Mouse (Mus musculus) CH12.LX (cell line): Measurements from ENCODE around the gene Akr1c19. TPM values are rescaled to one million over a fixed set of nuclear protein-coding genes. Genes with fewer than 3 reads are reported as not detected.
"Not testable (repeated sequence)": the region's sequence is repeated elsewhere in the genome, so short reads cannot be mapped to it uniquely, and the experiment has no call there.

Source experiments
- DNase-seq: peaks from one replicate; pipeline ENCODE4 v3.0.0-alpha.2; 2013; ENCODE audit errors: extremely low read depth
- H3K27ac ChIP-seq: 2 replicates; pipeline ENCODE4 v1.5.1; 2012; ENCODE audit warnings: low read depth, mild to moderate bottlenecking, control low read depth, moderate library complexity; ENCODE audit not compliant: insufficient read depth
- H3K27me3 ChIP-seq: replicated peaks from 2 replicates; pipeline ENCODE3; 2012; ENCODE audit warnings: inconsistent platforms
- H3K36me3 ChIP-seq, 2 experiments: replicated peaks in 1 of 2; 2 replicates each; pipeline versions ENCODE3 to v1.6.1; 2012; ENCODE audit warnings: inconsistent platforms in 1 of 2, low read length in 1 of 2, mild to moderate bottlenecking in 1 of 2, mixed read lengths in 1 of 2, moderate library complexity in 1 of 2; ENCODE audit not compliant: control insufficient read depth in 1 of 2, insufficient read depth in 1 of 2
- H3K4me1 ChIP-seq, 2 experiments: 2 replicates each; pipeline ENCODE4 v1.6.1; 2012; ENCODE audit warnings: inconsistent platforms in 1 of 2, moderate library complexity in 1 of 2; ENCODE audit not compliant: insufficient read depth in 2 of 2, control insufficient read depth in 1 of 2
- H3K4me2 ChIP-seq: 2 replicates; pipeline ENCODE4 v1.6.1; 2012; ENCODE audit warnings: low read depth, mild to moderate bottlenecking, control low read depth; ENCODE audit not compliant: poor library complexity, insufficient read depth, severe bottlenecking
- H3K4me3 ChIP-seq, 3 experiments: fragments of 150-350 bp in 1 of 3; sonication (generic) in 1 of 3; replicated peaks in 1 of 3; 2 replicates each; pipeline versions ENCODE3 to v1.5.1; 2011 to 2012; ENCODE audit warnings: low read depth in 2 of 3, low read length in 2 of 3, mild to moderate bottlenecking in 2 of 3, moderate library complexity in 2 of 3, control low read depth in 1 of 3, improper control_type of control experiment in 1 of 3, inconsistent platforms in 1 of 3, mixed read lengths in 1 of 3; ENCODE audit not compliant: poor library complexity in 1 of 3
- H3K79me2 ChIP-seq: replicated peaks from 2 replicates; pipeline ENCODE4 v1.6.1; 2012; ENCODE audit warnings: mild to moderate bottlenecking, moderate library complexity; ENCODE audit not compliant: control insufficient read depth, poor library complexity, insufficient read depth, severe bottlenecking; ENCODE audit errors: extremely low read depth
- H3K9ac ChIP-seq: 2 replicates; pipeline ENCODE4 v1.6.1; 2012; ENCODE audit warnings: low read depth, mild to moderate bottlenecking, control low read depth, moderate library complexity; ENCODE audit not compliant: insufficient read depth
- H3K9me3 ChIP-seq: replicated peaks from 2 replicates; pipeline ENCODE3; 2012; ENCODE audit warnings: low read length, inconsistent platforms, mixed read lengths
- CHD1 ChIP-seq: IDR thresholded peaks from 2 replicates; pipeline ENCODE4 v1.6.1; 2012; ENCODE audit warnings: low read depth, low read length, improper control_type of control experiment, inconsistent platforms
- CHD2 ChIP-seq: IDR thresholded peaks from 2 replicates; pipeline ENCODE4 v1.6.1; 2011; ENCODE audit warnings: low read length, improper control_type of control experiment
- ETS1 ChIP-seq: conservative IDR thresholded peaks from 2 replicates; pipeline ENCODE4 v1.6.1; 2012; ENCODE audit warnings: low read depth, mild to moderate bottlenecking, inconsistent platforms, low read length, improper control_type of control experiment, moderate library complexity
- HCFC1 ChIP-seq: IDR thresholded peaks from 2 replicates; pipeline ENCODE4 v1.6.1; 2012; ENCODE audit warnings: low read depth, mild to moderate bottlenecking, inconsistent platforms, low read length, improper control_type of control experiment
- JUN ChIP-seq: IDR thresholded peaks from 2 replicates; pipeline ENCODE4 v1.6.1; 2011; ENCODE audit warnings: low read depth, mild to moderate bottlenecking, low read length, improper control_type of control experiment, moderate library complexity; ENCODE audit not compliant: insufficient read depth
- KAT2A ChIP-seq: IDR thresholded peaks from 2 replicates; pipeline ENCODE4 v1.6.1; 2012; ENCODE audit warnings: low read length, improper control_type of control experiment, inconsistent platforms; ENCODE audit not compliant: insufficient replicate concordance
- MAX ChIP-seq: IDR thresholded peaks from 2 replicates; pipeline ENCODE4 v1.6.1; 2011; ENCODE audit warnings: low read length, improper control_type of control experiment
- MAZ ChIP-seq: IDR thresholded peaks from 2 replicates; pipeline ENCODE4 v1.6.1; 2012; ENCODE audit warnings: low read depth, mild to moderate bottlenecking, inconsistent platforms, low read length, improper control_type of control experiment, moderate library complexity
- MXI1 ChIP-seq: IDR thresholded peaks from 2 replicates; pipeline ENCODE4 v1.6.1; 2011; ENCODE audit warnings: mild to moderate bottlenecking, low read depth, low read length, improper control_type of control experiment
- MYC ChIP-seq: IDR thresholded peaks from 2 replicates; pipeline ENCODE4 v1.6.1; 2011; ENCODE audit warnings: low read depth, mild to moderate bottlenecking, improper control_type of control experiment, low read length
- NELFE ChIP-seq: IDR thresholded peaks from 2 replicates; pipeline ENCODE4 v1.6.1; 2011; ENCODE audit warnings: low read depth, low read length, improper control_type of control experiment
- RAD21 ChIP-seq: IDR thresholded peaks from 2 replicates; pipeline ENCODE4 v1.6.1; 2011; ENCODE audit warnings: low read depth, mild to moderate bottlenecking, low read length, improper control_type of control experiment, moderate library complexity
- TBP ChIP-seq: conservative IDR thresholded peaks from 2 replicates; pipeline ENCODE4 v1.6.1; 2011; ENCODE audit warnings: low read depth, low read length, improper control_type of control experiment
- TCF12 ChIP-seq: IDR thresholded peaks from 2 replicates; pipeline ENCODE4 v1.6.1; 2014; ENCODE audit warnings: low read depth, mild to moderate bottlenecking, inconsistent platforms, low read length, improper control_type of control experiment
- USF1 ChIP-seq: IDR thresholded peaks from 2 replicates; pipeline ENCODE4 v1.6.1; 2014; ENCODE audit warnings: low read depth, mild to moderate bottlenecking, inconsistent platforms, low read length, improper control_type of control experiment
- dilution Hi-C: fragments of 300-500 bp; cut with MboI; formaldehyde crosslinking; loops from 2 replicates; pipeline ENCODE4 v1.14.3; 2020; ENCODE audit warnings: low sequenced_read_pairs; ENCODE audit not compliant: extremely low pct_unique_long_range_greater_than_20kb, extremely low pct_ligation_motif_present
- in situ Hi-C: fragments of 300-500 bp; cut with MboI; formaldehyde crosslinking; loops from 3 replicates; pipeline ENCODE4 v1.14.3; 2019; ENCODE audit warnings: low sequenced_read_pairs, low pct_ligation_motif_present, low pct_unique_long_range_greater_than_20kb, mixed read lengths
- polyA plus RNA-seq: library from polyadenylated mRNA; unstranded; fragments of >175 nt; gene quantifications from 2 replicates; pipeline ENCODE4 v1.2.1, GENCODE M21; 2012; ENCODE audit warnings: low read depth; ENCODE audit not compliant: insufficient read length
- total RNA-seq, 2 experiments: library from RNA; depleted of rRNA; stranded (reverse); fragments of 300-350 nt in 1 of 2; fragments of >200 nt in 1 of 2; gene quantifications; 2 replicates each; pipeline ENCODE4 v1.2.3; 2012 to 2014

The Akr1c19 gene
- total and polyA plus RNA-seq, 3 experiments, result not detected

DNA sequence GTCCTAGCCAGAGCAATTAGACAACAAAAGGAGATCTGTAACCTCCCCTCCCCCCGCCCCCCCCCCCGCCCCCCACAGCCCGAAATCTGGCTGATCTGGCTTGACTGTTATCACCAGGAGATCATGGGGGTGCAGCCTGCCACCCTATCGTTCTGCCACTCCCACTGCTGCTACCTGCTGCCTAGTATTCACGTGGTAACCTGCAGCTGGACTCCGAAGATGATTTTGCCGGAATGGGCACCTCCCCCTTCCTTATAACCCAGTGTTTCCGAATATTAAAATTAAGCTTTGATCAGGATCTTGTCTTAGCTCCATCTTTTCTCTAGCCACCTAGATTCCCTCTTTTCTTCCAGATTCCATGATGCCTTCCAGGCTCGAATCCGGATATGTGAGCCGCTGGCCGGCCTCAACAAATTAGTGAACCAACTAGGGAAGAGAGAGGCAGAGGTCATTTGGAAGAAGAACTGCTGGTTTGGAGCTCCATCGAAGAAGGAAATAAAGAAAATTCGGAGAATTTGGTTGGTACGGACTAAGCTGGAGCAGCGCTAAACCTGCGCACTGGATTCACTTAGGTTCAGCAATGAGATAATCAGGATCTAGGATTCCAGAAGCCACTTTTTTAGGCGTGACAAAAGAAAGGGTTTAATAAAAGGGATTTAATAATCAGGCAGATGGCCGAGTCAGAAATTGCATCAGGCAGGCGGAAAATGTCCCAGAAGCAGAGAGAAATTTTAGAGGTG, 16.8 kb upstream of the Akr1c19 start:
- Histone ChIP-seq H3K27ac (no peak overlapping the region), H3K4me2 (no peak overlapping the region), H3K9ac (no peak overlapping the region), H3K36me3 (no peaks in the 10 kb centered on the region), H3K4me3 (no peak overlapping the region), H3K27me3 (no peaks in the 10 kb centered on the region), H3K79me2 (no peaks in the 10 kb centered on the region), H3K9me3 (no peaks in the 10 kb centered on the region), H3K4me1 (no peaks in the 10 kb centered on the region)
- TF ChIP-seq ETS1, result no peak
- TF ChIP-seq CHD2, result no peak
- no peak for TF ChIP-seq MAZ
- TF ChIP-seq MYC, result no peak
- TF ChIP-seq TCF12, result no peak
- no peak for TF ChIP-seq RAD21
- TF ChIP-seq NELFE, result no peak
- TF ChIP-seq KAT2A, result no peak
- dilution Hi-C loops, result no loop called here
- in situ Hi-C loops, result no loop called here
- no peak for DNase-seq

DNA sequence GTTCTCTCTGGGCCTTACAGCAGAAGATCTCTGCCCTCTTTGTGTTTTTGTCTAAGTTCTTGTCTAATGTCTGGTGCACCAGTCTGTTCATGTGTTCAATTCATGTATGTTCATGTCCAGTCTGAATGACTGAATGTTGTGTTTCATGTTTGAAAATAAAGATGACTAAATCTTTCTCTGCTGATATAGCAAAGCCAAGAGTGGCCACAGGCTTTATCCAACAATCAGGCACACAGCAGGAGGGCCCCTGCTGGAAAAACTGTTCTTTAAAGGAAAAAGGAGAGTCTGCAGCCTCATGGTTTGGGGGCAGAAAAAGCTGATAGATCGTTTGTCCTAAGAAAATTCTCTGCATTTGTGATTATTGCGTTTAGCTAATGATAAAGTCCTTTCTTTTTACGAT, 16.2 kb upstream of the Akr1c19 start:
- Histone ChIP-seq H3K36me3 (no peaks in the 10 kb centered on the region), H3K9me3 (no peaks in the 10 kb centered on the region), H3K79me2 (no peaks in the 10 kb centered on the region), H3K4me2 (no peak overlapping the region), H3K4me3 (no peak overlapping the region), H3K27me3 (no peaks in the 10 kb centered on the region), H3K4me1 (no peaks in the 10 kb centered on the region), H3K27ac (no peak overlapping the region)
- dilution Hi-C loops, result no loop called here
- no peak for DNase-seq
- in situ Hi-C loops, result no loop called here
- TF ChIP-seq HCFC1, result no peak
- TF ChIP-seq MYC, result no peak
- TF ChIP-seq JUN, result no peak
- TF ChIP-seq CHD2, result no peak
- no peak for TF ChIP-seq TBP
- TF ChIP-seq MAX, result no peak
- no peak for TF ChIP-seq CHD1
- no peak for TF ChIP-seq ETS1
- TF ChIP-seq USF1, result no peak
- TF ChIP-seq MXI1, result no peak
- TF ChIP-seq MAZ, result no peak
- TF ChIP-seq, all 38 proteins: peak for 0
- no peak overlapping the region for H3K9ac ChIP-seq

DNA sequence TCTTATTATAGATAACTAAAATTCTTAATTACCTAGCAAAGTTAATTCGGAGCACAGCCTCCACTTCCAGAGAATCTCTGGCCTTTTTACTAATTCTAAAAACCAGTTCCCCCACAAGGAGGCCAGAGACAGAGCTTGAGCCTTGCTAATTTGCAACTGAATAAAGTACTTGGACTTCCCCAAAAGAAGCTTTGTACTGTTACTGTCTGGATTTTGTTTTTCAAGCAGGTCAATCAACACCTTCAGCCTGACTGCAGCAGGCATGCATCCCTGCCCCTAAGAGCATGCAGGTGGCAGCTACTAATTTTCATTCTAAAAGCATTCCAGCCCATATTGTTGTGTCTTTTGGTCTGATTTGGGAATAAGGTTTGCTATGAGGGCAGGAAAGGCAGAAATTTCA, 13.0 kb upstream of the Akr1c19 start:
- H3K4me2 ChIP-seq, H3K27ac ChIP-seq, H3K27me3 ChIP-seq, H3K36me3 ChIP-seq, H3K9ac ChIP-seq, DNase-seq, H3K4me3 ChIP-seq, H3K79me2 ChIP-seq, H3K4me1 ChIP-seq, in situ Hi-C loops, dilution Hi-C loops, H3K9me3 ChIP-seq: not testable (repeated sequence)
